Mouse (Mus musculus): ENCODE results near the gene Gmpr. TPM values are rescaled to one million over a fixed set of nuclear protein-coding genes. Genes with fewer than 3 reads are reported as not detected.

Gmpr gene
- total RNA-seq, 1 experiment from 2014 or later, result 201 TPM

Other genes with a start within 250 kb of the Gmpr start
- 22.7 and 32.0 TPM in 2 replicates for gene Mylip, start 117.7 kb upstream of the Gmpr start, total RNA-seq (2021)